In genomic region chr6:56703931-56704900, GRCm38 (mm10) we compare ENCODE assay signal across 8 mouse cellular contexts. TPM values are rescaled to one million over a fixed set of nuclear protein-coding genes. Genes with fewer than 3 reads are reported as not detected.
DNase-seq lines count a peak whose midpoint lies in the region; ATAC-seq lines count a peak whose summit lies in the region.

Gene Lsm5, minus strand, starts transcription at chr6:56704710.

- peaks cover 9% of the 10 kb centered on the region for H3K4me1 ChIP-seq in forebrain, embryonic 10.5 days
- H3K4me1 ChIP-seq in heart, embryonic 16.5 days (ENCODE audit: control insufficient read depth, insufficient read depth, low read length) = peaks cover 4% of the 10 kb centered on the region; the same call in 1 of the 2 replicates
- H3K4me1 ChIP-seq in liver, embryonic 15.5 days (replicated peaks) = peaks cover 14% of the 10 kb centered on the region
- H3K4me1 ChIP-seq in neural tube, embryonic 12.5 days = peaks cover 3% of the 10 kb centered on the region; the same call in 1 of the 2 replicates

- DNase-seq in CD8-positive naive resting alpha-beta T cell, adult 2 months (ENCODE audit: low read depth in 2 of 2, low spot score in 2 of 2) = peak; percentile 79 to 89
- peak; percentile 88 for DNase-seq in c-Kit-positive CD71-negative TER-119-negative erythroid progenitor cells, embryonic 14.5 days (ENCODE audit: low read depth)
- DNase-seq in forebrain, embryonic 10.5 days (ENCODE audit: extremely low spot score, low spot score) = peak; percentile 86
- peak; percentile 91 to 92 for DNase-seq in kidney, postnatal 36 days
- peak; percentile 92 for DNase-seq in telencephalon, adult 2 months (ENCODE audit: low read depth, low spot score)

- H3K9me3 ChIP-seq in forebrain, embryonic 10.5 days = peaks cover 3% of the 10 kb centered on the region; the same call in 1 of the 2 replicates
- no peaks in the 10 kb centered on the region for H3K9me3 ChIP-seq in heart, embryonic 16.5 days (replicated peaks; ENCODE audit: control insufficient read depth, low read length)
- H3K9me3 ChIP-seq in liver, embryonic 15.5 days (replicated peaks) = no peaks in the 10 kb centered on the region
- no peaks in the 10 kb centered on the region for H3K9me3 ChIP-seq in neural tube, embryonic 12.5 days

- H3K4me3 ChIP-seq in forebrain, embryonic 10.5 days = peak within 1 kb of the TSS; percentile 93
- H3K4me3 ChIP-seq in heart, embryonic 16.5 days (ENCODE audit: low read length) = peak within 1 kb of the TSS; percentile 90
- peak within 1 kb of the TSS; percentile 87 for H3K4me3 ChIP-seq in liver, embryonic 15.5 days (replicated peaks)
- H3K4me3 ChIP-seq in neural tube, embryonic 12.5 days = peak within 1 kb of the TSS; percentile 91

- peaks cover 7% of the 10 kb centered on the region; the same call in 1 of the 2 replicates for H3K36me3 ChIP-seq in forebrain, embryonic 10.5 days (replicated peaks)
- H3K36me3 ChIP-seq in heart, embryonic 16.5 days (ENCODE audit: control insufficient read depth, insufficient read depth) = no peaks in the 10 kb centered on the region
- no peaks in the 10 kb centered on the region for H3K36me3 ChIP-seq in liver, embryonic 15.5 days (replicated peaks)
- H3K36me3 ChIP-seq in neural tube, embryonic 12.5 days = 0 out of 2 replicates have a peak, but pooled peaks cover 2% of the 10 kb centered on the region

- H3K27ac ChIP-seq in forebrain, embryonic 10.5 days = peak within 1 kb of the TSS; percentile 89
- peak within 1 kb of the TSS; percentile 56 for H3K27ac ChIP-seq in heart, embryonic 16.5 days (ENCODE audit: low read length)
- H3K27ac ChIP-seq in liver, embryonic 15.5 days (replicated peaks) = peak within 1 kb of the TSS; percentile 69
- no peak within 1 kb of the TSS for H3K27ac ChIP-seq in neural tube, embryonic 12.5 days

- H3K27me3 ChIP-seq in forebrain, embryonic 10.5 days (ENCODE audit: poor library complexity, severe bottlenecking) = no peaks in the 10 kb centered on the region
- H3K27me3 ChIP-seq in heart, embryonic 16.5 days (ENCODE audit: control insufficient read depth, insufficient read depth, low read length) = no peaks in the 10 kb centered on the region
- H3K27me3 ChIP-seq in liver, embryonic 15.5 days = no peaks in the 10 kb centered on the region
- no peaks in the 10 kb centered on the region for H3K27me3 ChIP-seq in neural tube, embryonic 12.5 days (replicated peaks)

- peak within 1 kb of the TSS; percentile 67 for H3K4me2 ChIP-seq in heart, embryonic 16.5 days (ENCODE audit: low read depth, low read length)
- peak within 1 kb of the TSS; percentile 69 for H3K4me2 ChIP-seq in liver, embryonic 15.5 days
- H3K4me2 ChIP-seq in neural tube, embryonic 12.5 days (replicated peaks) = peak within 1 kb of the TSS; percentile 77

- peak; percentile 86 for ATAC-seq in heart, embryonic 16.5 days (replicated peaks; ENCODE audit: extremely low read depth, insufficient read depth, low FRiP score)
- peak; percentile 83 for ATAC-seq in liver, embryonic 15.5 days (ENCODE audit: insufficient read depth)
- peak; percentile 91 for ATAC-seq in neural tube, embryonic 12.5 days (ENCODE audit: low FRiP score, low read depth)

- WGBS in forebrain, embryonic 10.5 days = 1% methylated on average over 46 of the region's 46 CpGs
- under 1% methylated on average over 46 of the region's 46 CpGs for WGBS in heart, embryonic 16.5 days
- WGBS in liver, embryonic 15.5 days (ENCODE audit: insufficient replicate concordance) = under 1% methylated on average over 46 of the region's 46 CpGs
- under 1% methylated on average over 46 of the region's 46 CpGs for WGBS in neural tube, embryonic 12.5 days

- H3K9ac ChIP-seq in heart, embryonic 16.5 days (ENCODE audit: low read length) = peak within 1 kb of the TSS; percentile 84
- H3K9ac ChIP-seq in liver, embryonic 15.5 days = peak within 1 kb of the TSS; percentile 75
- peak within 1 kb of the TSS; percentile 65 for H3K9ac ChIP-seq in neural tube, embryonic 12.5 days

RNA-seq across cellular contexts. Expression of gene Lsm5, which starts in this region (rescaled TPM):
- 224 and 231 TPM in 2 replicates for polyA plus RNA-seq in forebrain, embryonic 10.5 days (2016; fragmentation: Nextera tagmentation; extraction: Ambion mirVana)
- 50.7 and 56.3 TPM in 2 replicates for polyA plus RNA-seq in heart, embryonic 16.5 days (2015; fragmentation: Nextera tagmentation; extraction: Ambion mirVana)
- 39.9 and 58.2 TPM in 2 replicates for polyA plus RNA-seq in liver, embryonic 15.5 days (2015; fragmentation: Nextera tagmentation; extraction: Ambion mirVana)
- 139 and 144 TPM in 2 replicates for polyA plus RNA-seq in neural tube, embryonic 12.5 days (2016; fragmentation: Nextera tagmentation; extraction: Ambion mirVana)
